Mouse (Mus musculus): Measurements from ENCODE around the gene Sdc3. TPM values are rescaled to one million over a fixed set of nuclear protein-coding genes. Genes with fewer than 3 reads are reported as not detected.

Gene Sdc3
- polyA plus RNA-seq, 1 experiment from 2014 or later, result 10.4 TPM

DNA sequence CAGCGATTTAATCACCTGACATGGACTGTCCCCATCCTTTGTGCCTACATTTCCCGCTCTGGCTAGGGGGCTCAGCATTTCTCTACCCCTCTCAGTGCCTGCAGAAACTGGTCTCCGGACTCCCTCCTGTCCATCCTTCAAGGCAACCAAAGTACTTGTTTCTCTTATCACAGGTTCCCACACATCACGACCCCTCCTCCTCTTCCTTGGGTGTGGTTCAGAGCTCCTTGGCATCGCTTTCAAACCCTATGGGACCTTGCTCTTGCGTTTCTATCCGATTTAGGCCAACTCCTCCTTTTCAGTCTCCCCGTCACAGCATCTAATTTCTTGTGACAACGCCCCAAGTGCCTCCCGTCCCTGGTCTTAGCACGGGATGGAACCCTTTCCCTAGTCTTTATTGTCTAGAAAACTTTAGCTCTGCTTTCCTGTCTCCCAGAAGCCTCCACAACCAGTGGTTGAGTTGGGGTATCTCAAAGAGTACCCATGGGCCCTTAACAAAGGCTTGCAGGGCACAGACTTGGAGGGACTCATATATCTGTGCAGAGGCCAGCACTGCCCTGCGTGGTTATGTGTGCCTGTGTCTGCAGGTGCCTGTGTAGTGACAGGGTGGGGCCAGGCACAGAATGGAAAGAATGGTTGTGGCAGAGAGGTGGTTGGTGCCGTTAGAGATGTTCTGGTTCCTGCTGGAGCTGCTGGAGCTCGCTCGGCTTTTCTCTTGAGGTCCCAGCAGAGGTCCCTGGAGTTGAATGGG, 68.7 kb downstream of the Sdc3 start:
- H3K36me3 ChIP-seq (ENCODE audit: insufficient read depth, low read length), result no peaks in the 10 kb centered on the region
- ATAC-seq (peak; percentile 11; the same call in 1 of the 2 replicates), DNase-seq (ENCODE audit: low spot score) (no peak)
- TF ChIP-seq EP300 (IDR thresholded peaks at IDR 0.05), result no peak
- no peak for TF ChIP-seq CTCF (IDR thresholded peaks at IDR 0.05)
- H3K27me3 ChIP-seq (replicated peaks; ENCODE audit: insufficient read depth, low read length), result peaks cover 4% of the 10 kb centered on the region; the same call in 1 of the 2 replicates
- H3K9ac ChIP-seq (replicated peaks; ENCODE audit: low read depth), result no peak overlapping the region
- no peaks in the 10 kb centered on the region; the same call in 1 of the 2 replicates for H3K4me1 ChIP-seq (ENCODE audit: insufficient read depth, low read depth, low read length)
- no peaks in the 10 kb centered on the region for H3K9me3 ChIP-seq (ENCODE audit: low read length)
- no peak overlapping the region; the same call in 1 of the 2 replicates for H3K4me2 ChIP-seq (replicated peaks; ENCODE audit: low read depth, low read length)
- no peak overlapping the region for H3K4me3 ChIP-seq (ENCODE audit: low read depth, low read length)
- WGBS, result 44% methylated on average over 15 of the region's 15 CpGs
- no peak overlapping the region for H3K27ac ChIP-seq (ENCODE audit: low read length)

DNA sequence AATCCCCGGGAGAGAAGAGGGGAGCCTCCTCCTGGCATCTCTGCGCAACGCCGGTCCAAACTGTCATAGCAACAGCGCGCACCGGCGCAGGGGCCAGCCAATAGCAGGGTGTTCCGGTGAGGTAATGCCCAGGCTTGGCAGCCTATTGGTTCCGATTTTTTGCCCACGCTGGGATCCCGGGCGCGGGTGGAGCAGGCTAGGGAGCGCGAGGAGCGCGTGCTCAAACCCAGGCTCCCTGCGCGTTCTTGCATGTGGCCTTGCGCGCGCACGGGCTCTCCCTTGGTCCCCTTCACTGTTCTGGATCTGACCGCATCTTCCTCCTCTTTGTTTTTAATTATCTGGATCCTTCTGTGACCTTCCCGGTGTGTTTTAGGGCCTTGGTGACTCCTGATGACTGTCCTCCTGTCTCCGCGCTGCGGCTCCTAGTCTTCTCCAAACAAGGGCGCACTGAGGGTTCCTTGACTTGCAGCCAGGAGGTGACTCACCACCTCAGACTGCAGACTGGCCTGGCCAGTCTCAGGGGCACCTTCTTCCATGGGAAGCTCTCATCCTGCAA, 69.4 kb downstream of the Sdc3 start:
- Histone ChIP-seq H3K4me3 (ENCODE audit: low read depth, low read length) (no peak overlapping the region), H3K9ac (replicated peaks; ENCODE audit: low read depth) (no peak overlapping the region), H3K27ac (ENCODE audit: low read length) (no peak overlapping the region), H3K36me3 (ENCODE audit: insufficient read depth, low read length) (no peaks in the 10 kb centered on the region), H3K4me1 (ENCODE audit: insufficient read depth, low read depth, low read length) (no peaks in the 10 kb centered on the region; the same call in 1 of the 2 replicates), H3K4me2 (replicated peaks; ENCODE audit: low read depth, low read length) (peak overlapping the region; percentile 20), H3K27me3 (replicated peaks; ENCODE audit: insufficient read depth, low read length) (peaks cover 4% of the 10 kb centered on the region; the same call in 1 of the 2 replicates), H3K9me3 (ENCODE audit: low read length) (no peaks in the 10 kb centered on the region)
- 5% methylated on average over 30 of the region's 30 CpGs for WGBS
- ATAC-seq (peak; percentile 85), DNase-seq (ENCODE audit: low spot score) (peak; percentile 57)
- no peak for TF ChIP-seq EP300 (IDR thresholded peaks at IDR 0.05)
- TF ChIP-seq CTCF (IDR thresholded peaks at IDR 0.05), result no peak

DNA sequence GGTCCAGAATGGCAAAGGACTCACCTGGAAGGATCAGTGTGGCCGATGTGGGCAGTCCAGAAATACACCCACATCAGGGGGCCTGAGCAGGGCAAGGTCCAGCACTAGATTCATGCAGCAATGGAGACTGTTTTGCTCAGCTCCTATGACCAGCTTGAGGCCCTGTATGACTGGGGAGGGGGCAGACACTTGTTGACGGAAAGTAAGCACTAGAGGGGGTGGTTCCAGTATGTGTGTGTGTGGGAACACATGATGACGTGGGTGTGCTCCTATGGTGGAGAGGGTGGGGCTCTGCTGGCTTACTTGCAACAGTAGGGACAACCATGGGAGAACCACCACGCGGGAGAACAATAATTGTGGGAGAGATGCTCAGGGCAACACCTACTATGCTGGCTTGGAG, 70.2 kb downstream of the Sdc3 start:
- 58% methylated on average over 5 of the region's 5 CpGs for WGBS
- ATAC-seq (no peak), DNase-seq (ENCODE audit: low spot score) (no peak)
- H3K4me3 ChIP-seq (ENCODE audit: low read depth, low read length), result no peak overlapping the region
- no peaks in the 10 kb centered on the region for H3K36me3 ChIP-seq (ENCODE audit: insufficient read depth, low read length)
- H3K4me2 ChIP-seq (replicated peaks; ENCODE audit: low read depth, low read length), result no peak overlapping the region
- no peak overlapping the region for H3K27ac ChIP-seq (ENCODE audit: low read length)
- no peaks in the 10 kb centered on the region; the same call in 1 of the 2 replicates for H3K4me1 ChIP-seq (ENCODE audit: insufficient read depth, low read depth, low read length)
- H3K9ac ChIP-seq (replicated peaks; ENCODE audit: low read depth), result no peak overlapping the region
- H3K9me3 ChIP-seq (ENCODE audit: low read length), result no peaks in the 10 kb centered on the region
- no peak for TF ChIP-seq EP300 (IDR thresholded peaks at IDR 0.05)
- TF ChIP-seq CTCF (IDR thresholded peaks at IDR 0.05), result no peak
- peaks cover 4% of the 10 kb centered on the region; the same call in 1 of the 2 replicates for H3K27me3 ChIP-seq (replicated peaks; ENCODE audit: insufficient read depth, low read length)

DNA sequence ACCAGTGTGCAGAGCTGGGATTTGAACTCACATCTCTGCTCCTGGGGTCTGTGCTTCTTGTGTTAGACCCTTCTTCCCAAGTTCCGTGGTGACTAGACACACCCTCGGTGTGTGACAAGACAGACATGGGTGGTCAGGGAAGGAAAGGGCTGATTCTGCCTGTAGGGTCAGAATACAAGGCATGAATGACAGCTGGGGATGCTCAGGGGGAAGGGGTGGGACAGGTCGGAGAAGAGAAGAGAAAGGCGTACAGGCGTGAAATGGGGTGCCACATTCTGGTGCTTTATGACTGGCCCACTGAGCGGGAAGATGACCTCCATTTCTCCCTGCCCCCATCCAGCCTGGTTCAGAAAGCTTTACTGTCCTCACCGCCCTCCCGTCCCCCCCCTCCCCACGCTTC, 73.1 kb downstream of the Sdc3 start:
- H3K27me3 ChIP-seq (replicated peaks; ENCODE audit: insufficient read depth, low read length), result peaks cover 4% of the 10 kb centered on the region; the same call in 1 of the 2 replicates

DNA sequence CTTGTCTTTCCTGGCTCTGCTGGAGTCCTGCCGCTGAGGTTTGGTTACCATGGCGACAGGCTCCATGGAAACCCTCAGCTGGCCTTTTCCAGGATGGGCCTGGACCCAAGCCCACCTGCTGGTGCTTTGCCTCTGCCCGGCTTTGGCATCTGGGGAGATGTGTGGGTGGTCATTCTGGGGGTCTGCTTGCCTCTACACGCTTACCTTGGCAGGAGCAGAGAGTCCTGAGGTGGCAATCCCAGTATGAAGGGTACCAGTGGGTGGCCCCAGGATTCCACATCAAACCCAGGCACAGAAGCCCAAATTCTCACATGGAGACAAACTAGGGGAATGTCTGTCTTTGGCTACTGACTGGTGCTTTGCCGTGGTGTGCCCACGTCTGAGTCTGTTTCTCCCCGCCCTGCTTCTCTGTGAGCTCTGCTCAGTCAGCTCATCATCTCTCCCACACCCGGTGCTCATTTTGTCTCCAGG, 73.6 kb downstream of the Sdc3 start:
- Histone ChIP-seq H3K4me3 (ENCODE audit: low read depth, low read length) (no peak overlapping the region), H3K27me3 (replicated peaks; ENCODE audit: insufficient read depth, low read length) (peaks cover 4% of the 10 kb centered on the region; the same call in 1 of the 2 replicates), H3K9me3 (ENCODE audit: low read length) (no peaks in the 10 kb centered on the region), H3K4me1 (ENCODE audit: insufficient read depth, low read depth, low read length) (no peaks in the 10 kb centered on the region; the same call in 1 of the 2 replicates), H3K9ac (replicated peaks; ENCODE audit: low read depth) (no peak overlapping the region), H3K27ac (ENCODE audit: low read length) (no peak overlapping the region), H3K4me2 (replicated peaks; ENCODE audit: low read depth, low read length) (no peak overlapping the region), H3K36me3 (ENCODE audit: insufficient read depth, low read length) (no peaks in the 10 kb centered on the region)
- DNase-seq (ENCODE audit: low spot score) (no peak), ATAC-seq (no peak)
- TF ChIP-seq EP300 (IDR thresholded peaks at IDR 0.05) (no peak), CTCF (IDR thresholded peaks at IDR 0.05) (no peak)
- 35% methylated on average over 8 of the region's 8 CpGs for WGBS

More for the DNA sequence above, 73.1 kb downstream of the Sdc3 start:
- Histone ChIP-seq H3K9me3 (ENCODE audit: low read length) (no peaks in the 10 kb centered on the region), H3K9ac (replicated peaks; ENCODE audit: low read depth) (no peak overlapping the region), H3K4me1 (ENCODE audit: insufficient read depth, low read depth, low read length) (no peaks in the 10 kb centered on the region; the same call in 1 of the 2 replicates), H3K4me3 (ENCODE audit: low read depth, low read length) (no peak overlapping the region), H3K27ac (ENCODE audit: low read length) (no peak overlapping the region), H3K4me2 (replicated peaks; ENCODE audit: low read depth, low read length) (no peak overlapping the region), H3K36me3 (ENCODE audit: insufficient read depth, low read length) (no peaks in the 10 kb centered on the region)
- TF ChIP-seq CTCF (IDR thresholded peaks at IDR 0.05) (no peak), EP300 (IDR thresholded peaks at IDR 0.05) (no peak)
- 48% methylated on average over 6 of the region's 9 CpGs for WGBS
- ATAC-seq (no peak), DNase-seq (ENCODE audit: low spot score) (no peak)

DNA sequence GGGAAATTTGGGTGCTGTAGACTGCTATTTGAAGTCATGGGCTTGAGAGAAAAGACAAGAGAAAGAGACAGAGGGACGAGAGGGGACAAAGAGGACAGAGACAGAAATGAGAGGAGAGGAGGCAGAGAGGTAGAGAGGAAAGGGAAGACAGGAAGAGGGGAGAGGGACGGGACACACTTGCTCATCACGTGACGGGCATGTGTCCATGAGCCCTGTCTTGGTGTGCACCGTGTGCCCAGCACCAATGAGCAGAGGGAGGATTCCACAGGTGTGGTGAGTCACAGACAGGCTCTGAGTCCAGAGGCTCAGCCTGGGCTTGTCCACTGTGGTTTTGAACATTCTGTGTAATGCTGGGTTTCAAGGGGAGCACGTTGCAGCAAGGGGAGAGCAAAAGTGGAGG, 75.6 kb downstream of the Sdc3 start:
- no peaks in the 10 kb centered on the region for H3K9me3 ChIP-seq (ENCODE audit: low read length)
- H3K27ac ChIP-seq (ENCODE audit: low read length), result no peak overlapping the region
- H3K36me3 ChIP-seq (ENCODE audit: insufficient read depth, low read length), result no peaks in the 10 kb centered on the region
- no peaks in the 10 kb centered on the region for H3K4me1 ChIP-seq (ENCODE audit: insufficient read depth, low read depth, low read length)
- ATAC-seq (no peak), DNase-seq (ENCODE audit: low spot score) (no peak)
- WGBS, result 53% methylated on average over 6 of the region's 6 CpGs
- H3K9ac ChIP-seq (replicated peaks; ENCODE audit: low read depth), result no peak overlapping the region
- H3K27me3 ChIP-seq (replicated peaks; ENCODE audit: insufficient read depth, low read length), result no peaks in the 10 kb centered on the region
- H3K4me3 ChIP-seq (ENCODE audit: low read depth, low read length), result no peak overlapping the region
- H3K4me2 ChIP-seq (replicated peaks; ENCODE audit: low read depth, low read length), result no peak overlapping the region
- TF ChIP-seq EP300 (IDR thresholded peaks at IDR 0.05) (no peak), CTCF (IDR thresholded peaks at IDR 0.05) (no peak)

Data from lung, postnatal 0 days (tissue).